Mouse (Mus musculus) midbrain, embryonic 11.5 days (tissue): ENCODE data around the gene Dusp28. TPM values are rescaled to one million over a fixed set of nuclear protein-coding genes. Genes with fewer than 3 reads are reported as not detected.

Source experiments
- ATAC-seq: fragments of 200-750 bp; cut with Nextera tagmentation; 2 replicates; pipeline ENCODE4 v1.8.0; 2017; ENCODE audit warnings: moderate TSS enrichment, moderate library complexity; ENCODE audit not compliant: low FRiP score
- DNase-seq: peaks from one replicate; pipeline ENCODE4 v3.0.0; 2015; ENCODE audit warnings: low spot score; ENCODE audit errors: missing footprints
- H3K27ac ChIP-seq: fragments of 300-500 bp; sonication (generic); 2 replicates; pipeline ENCODE4 v1.5.1; 2014; ENCODE audit warnings: low read depth, low read length
- H3K27me3 ChIP-seq: fragments of 300-500 bp; sonication (generic); 2 replicates; pipeline ENCODE4 v1.6.1; 2014; ENCODE audit warnings: mild to moderate bottlenecking, low read length, moderate library complexity, mixed read lengths; ENCODE audit not compliant: control insufficient read depth, insufficient read depth
- H3K36me3 ChIP-seq: fragments of 300-500 bp; sonication (generic); 2 replicates; pipeline ENCODE4 v1.6.1; 2014; ENCODE audit warnings: mild to moderate bottlenecking, low read length, moderate library complexity, mixed read lengths; ENCODE audit not compliant: control insufficient read depth, insufficient read depth
- H3K4me1 ChIP-seq: fragments of 300-500 bp; sonication (generic); 2 replicates; pipeline ENCODE4 v1.6.1; 2014; ENCODE audit warnings: low read length; ENCODE audit not compliant: control insufficient read depth, insufficient read depth
- H3K4me2 ChIP-seq: fragments of 300-500 bp; sonication (generic); 2 replicates; pipeline ENCODE4 v1.6.1; 2014; ENCODE audit warnings: mild to moderate bottlenecking, moderate library complexity
- H3K4me3 ChIP-seq: fragments of 300-500 bp; sonication (generic); 2 replicates; pipeline ENCODE4 v1.5.1; 2014; ENCODE audit warnings: low read depth, low read length
- H3K9ac ChIP-seq: fragments of 300-500 bp; sonication (generic); 2 replicates; pipeline ENCODE4 v1.6.1; 2014; ENCODE audit warnings: low read length
- H3K9me3 ChIP-seq: fragments of 300-500 bp; sonication (generic); 2 replicates; pipeline ENCODE4 v1.6.1; 2016; ENCODE audit warnings: low read length; ENCODE audit not compliant: control insufficient read depth
- WGBS: fragments of 180-500 bp; shearing (Covaris S2); extraction: QIAGEN DNeasy Blood & Tissue Kit; methylation state at CpG from one replicate; pipeline ENCODE4 v1.1.7; 2014; 5-methylcytosine and 5-hydroxymethylcytosine counted together
- polyA plus RNA-seq: library from polyadenylated mRNA; unstranded; fragments of >200 nt; fragmentation: Nextera tagmentation; extraction: Ambion mirVana; gene quantifications from 2 replicates; pipeline ENCODE4 v1.2.1, GENCODE M21; 2014

Dusp28 gene
- polyA plus RNA-seq, 1 experiment from 2014 or later: 11.3 TPM

DNA sequence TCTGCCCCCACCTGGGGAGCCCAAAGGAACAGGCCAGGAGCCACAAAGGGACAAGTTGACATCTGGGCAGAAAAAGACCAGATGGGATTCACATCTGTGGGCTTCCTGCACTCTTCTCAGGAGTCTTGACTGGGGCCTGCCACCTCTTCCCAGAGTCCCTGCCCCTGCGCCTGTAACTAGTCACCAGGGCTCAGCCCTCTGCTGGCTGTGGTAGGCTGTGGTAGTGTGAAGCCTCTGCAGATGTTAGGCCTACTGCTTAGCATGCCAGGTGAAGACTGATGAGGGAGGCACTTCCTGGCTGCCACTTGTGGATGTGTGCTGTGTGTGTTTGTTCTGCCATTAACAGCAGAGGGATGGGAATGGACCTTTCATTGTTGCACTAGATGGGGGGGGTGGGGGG lies 5.5 kb downstream of the Dusp28 start:
- H3K9me3 ChIP-seq: no peaks in the 10 kb centered on the region
- H3K27ac ChIP-seq: no peak overlapping the region
- peak overlapping the region; percentile 91 for H3K9ac ChIP-seq
- H3K36me3 ChIP-seq: peaks cover 2% of the 10 kb centered on the region
- DNase-seq (no peak), ATAC-seq (no peak)
- peaks cover 25% of the 10 kb centered on the region for H3K4me1 ChIP-seq
- H3K4me3 ChIP-seq: peak overlapping the region; percentile 82
- H3K4me2 ChIP-seq: peak overlapping the region; percentile 69
- 65% methylated on average over 1 of the region's 1 CpGs for WGBS
- peaks cover 7% of the 10 kb centered on the region for H3K27me3 ChIP-seq

DNA sequence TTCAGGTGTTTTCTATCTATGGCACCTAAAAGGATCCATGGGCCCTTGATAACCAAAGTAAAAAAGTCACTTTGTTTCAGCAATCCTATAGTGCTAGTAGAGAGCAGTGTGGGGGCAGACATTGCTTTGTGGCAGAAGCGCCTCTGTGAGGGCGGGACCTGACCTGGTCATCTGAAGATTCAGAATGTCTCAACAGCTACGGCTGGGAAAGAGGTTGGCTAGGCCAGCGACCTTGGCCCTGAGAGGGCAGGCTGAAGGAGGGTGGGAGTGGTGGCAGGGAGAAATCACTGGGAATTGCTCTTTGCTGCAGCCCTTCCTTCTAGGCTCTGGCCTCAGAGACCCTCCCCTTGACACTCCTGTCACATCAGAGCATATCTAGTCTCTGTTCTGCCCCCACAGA lies 7.5 kb downstream of the Dusp28 start:
- DNase-seq (no peak), ATAC-seq (no peak)
- peaks cover 21% of the 10 kb centered on the region for H3K4me1 ChIP-seq
- H3K9me3 ChIP-seq: no peaks in the 10 kb centered on the region
- no peak overlapping the region for H3K4me2 ChIP-seq
- no peak overlapping the region for H3K27ac ChIP-seq
- no peaks in the 10 kb centered on the region; the same call in 1 of the 2 replicates for H3K27me3 ChIP-seq
- H3K4me3 ChIP-seq: no peak overlapping the region
- 83% methylated on average over 4 of the region's 4 CpGs for WGBS
- peaks cover 17% of the 10 kb centered on the region for H3K36me3 ChIP-seq
- H3K9ac ChIP-seq: no peak overlapping the region

- 97% methylated on average over 11 of the region's 11 CpGs for WGBS
- Histone ChIP-seq H3K36me3 (peaks cover 23% of the 10 kb centered on the region), H3K4me3 (no peak overlapping the region), H3K27ac (no peak overlapping the region), H3K27me3 (no peaks in the 10 kb centered on the region), H3K4me2 (no peak overlapping the region), H3K9ac (no peak overlapping the region), H3K9me3 (no peaks in the 10 kb centered on the region), H3K4me1 (peaks cover 17% of the 10 kb centered on the region)
- DNase-seq (no peak), ATAC-seq (no peak)
Observed at GRCm38 (mm10) chr1:92914993-92915392, 8.2 kb downstream of the Dusp28 start.

GRCm38 (mm10) chr1:92916725-92917124 lies 9.9 kb downstream of the Dusp28 start:
- H3K4me3 ChIP-seq: no peak overlapping the region
- H3K4me1 ChIP-seq: peaks cover 12% of the 10 kb centered on the region
- H3K36me3 ChIP-seq: peaks cover 23% of the 10 kb centered on the region
- ATAC-seq: no peak
- H3K27ac ChIP-seq: no peak overlapping the region
- no peaks in the 10 kb centered on the region for H3K9me3 ChIP-seq
- H3K9ac ChIP-seq: no peak overlapping the region
- no peak overlapping the region for H3K4me2 ChIP-seq
- DNase-seq: no peak
- no peaks in the 10 kb centered on the region for H3K27me3 ChIP-seq
- 95% methylated on average over 9 of the region's 9 CpGs for WGBS

DNA sequence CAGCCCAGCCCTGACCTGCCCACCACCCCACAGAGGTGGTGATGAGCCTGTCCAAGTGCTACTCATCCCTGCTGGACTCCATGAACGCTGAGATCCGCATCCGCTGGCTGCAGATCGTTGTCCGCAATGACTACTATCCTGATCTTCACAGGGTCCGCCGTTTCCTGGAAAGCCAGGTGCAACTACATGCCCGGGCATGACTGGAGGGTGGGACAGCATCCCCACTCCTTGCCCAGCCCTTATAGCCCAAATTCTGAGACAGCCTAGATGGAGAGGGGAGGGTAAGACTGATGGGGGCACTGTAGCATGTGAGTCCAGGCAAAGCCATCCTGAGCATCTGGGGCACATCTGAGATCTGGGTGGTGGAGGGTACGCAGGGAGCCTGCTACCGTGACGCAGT lies 12.4 kb downstream of the Dusp28 start:
- 97% methylated on average over 11 of the region's 11 CpGs for WGBS
- no peaks in the 10 kb centered on the region for H3K9me3 ChIP-seq

DNA sequence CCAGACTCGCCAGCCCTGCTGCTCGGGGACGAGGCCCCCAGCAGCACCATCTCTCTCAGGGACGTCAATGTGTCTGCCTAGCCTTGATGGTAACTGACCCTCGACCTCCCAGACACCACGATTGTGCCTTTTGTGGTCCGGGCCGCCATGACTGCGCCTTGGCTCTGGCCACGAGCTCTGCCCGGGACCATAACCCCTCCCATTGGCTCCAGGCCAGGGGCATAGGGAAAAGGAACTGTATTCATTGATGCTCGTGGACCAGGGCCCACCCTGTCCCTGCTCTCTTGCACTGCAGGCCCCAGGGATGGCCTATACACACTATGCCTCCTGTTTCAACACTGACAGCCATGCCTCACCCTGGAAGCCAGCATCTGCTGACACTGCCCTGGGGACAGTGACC lies 13.0 kb downstream of the Dusp28 start:
- H3K4me3 ChIP-seq: no peak overlapping the region
- no peaks in the 10 kb centered on the region for H3K4me1 ChIP-seq
- 90% methylated on average over 12 of the region's 12 CpGs for WGBS
- no peak overlapping the region for H3K4me2 ChIP-seq
- DNase-seq: no peak
- no peaks in the 10 kb centered on the region for H3K9me3 ChIP-seq
- H3K27ac ChIP-seq: no peak overlapping the region
- no peak for ATAC-seq
- H3K27me3 ChIP-seq: no peaks in the 10 kb centered on the region
- H3K36me3 ChIP-seq: peaks cover 23% of the 10 kb centered on the region
- no peak overlapping the region for H3K9ac ChIP-seq

More for the DNA sequence above, 12.4 kb downstream of the Dusp28 start:
- no peaks in the 10 kb centered on the region for H3K4me1 ChIP-seq
- H3K4me2 ChIP-seq: no peak overlapping the region
- H3K36me3 ChIP-seq: peaks cover 23% of the 10 kb centered on the region
- no peak overlapping the region for H3K9ac ChIP-seq
- DNase-seq (no peak), ATAC-seq (no peak)
- no peak overlapping the region for H3K27ac ChIP-seq
- no peak overlapping the region for H3K4me3 ChIP-seq
- no peaks in the 10 kb centered on the region for H3K27me3 ChIP-seq

GRCm38 (mm10) chr1:92920474-92921200 lies 13.9 kb downstream of the Dusp28 start:
- H3K4me1 ChIP-seq: no peaks in the 10 kb centered on the region
- 82% methylated on average over 7 of the region's 7 CpGs for WGBS
- no peak overlapping the region for H3K9ac ChIP-seq
- H3K9me3 ChIP-seq: no peaks in the 10 kb centered on the region
- no peak for DNase-seq
- H3K36me3 ChIP-seq: peaks cover 23% of the 10 kb centered on the region
- H3K27me3 ChIP-seq: no peaks in the 10 kb centered on the region
- no peak overlapping the region for H3K4me2 ChIP-seq
- H3K4me3 ChIP-seq: no peak overlapping the region
- no peak overlapping the region for H3K27ac ChIP-seq
- no peak for ATAC-seq

GRCm38 (mm10) chr1:92921496-92921895 lies 14.7 kb downstream of the Dusp28 start:
- H3K36me3 ChIP-seq: peaks cover 23% of the 10 kb centered on the region
- no peak overlapping the region for H3K27ac ChIP-seq
- 89% methylated on average over 4 of the region's 4 CpGs for WGBS
- no peak for DNase-seq
- H3K4me2 ChIP-seq: no peak overlapping the region
- H3K27me3 ChIP-seq: no peaks in the 10 kb centered on the region
- ATAC-seq: no peak
- no peaks in the 10 kb centered on the region for H3K4me1 ChIP-seq
- no peaks in the 10 kb centered on the region for H3K9me3 ChIP-seq
- H3K4me3 ChIP-seq: no peak overlapping the region
- H3K9ac ChIP-seq: no peak overlapping the region

DNA sequence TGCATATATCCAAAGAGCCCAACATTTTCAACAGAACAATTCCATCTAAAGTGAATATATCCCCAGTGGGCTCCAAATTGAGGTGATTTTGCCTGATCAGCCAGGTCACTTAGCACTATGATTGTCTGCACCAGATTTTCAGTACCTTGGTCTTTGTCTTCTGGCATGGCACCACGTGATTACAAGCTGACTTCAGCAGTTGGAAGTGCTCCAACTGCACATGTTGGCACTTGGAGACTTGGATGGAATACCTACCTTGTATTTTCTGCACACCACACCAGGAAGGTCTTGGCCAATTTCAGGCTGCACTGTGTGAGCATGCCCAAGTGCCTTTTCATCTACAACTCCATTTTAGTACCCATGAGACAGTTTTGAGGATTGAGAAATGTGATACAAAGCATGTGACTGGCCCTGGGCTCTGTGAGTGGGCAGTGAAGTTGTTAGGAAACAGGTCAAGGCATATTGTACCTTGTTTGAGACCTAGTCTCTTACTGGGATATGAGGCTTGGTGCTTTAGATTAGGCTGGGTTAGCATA lies 23.5 kb downstream of the Dusp28 start:
- H3K9me3 ChIP-seq: no peaks in the 10 kb centered on the region
- H3K9ac ChIP-seq: no peak overlapping the region
- H3K4me1 ChIP-seq: peaks cover 7% of the 10 kb centered on the region
- no peak overlapping the region for H3K4me2 ChIP-seq
- H3K36me3 ChIP-seq: no peaks in the 10 kb centered on the region
- no peak for ATAC-seq
- WGBS: 30% methylated on average over 1 of the region's 1 CpGs
- DNase-seq: no peak
- H3K27me3 ChIP-seq: no peaks in the 10 kb centered on the region
- no peak overlapping the region for H3K4me3 ChIP-seq
- no peak overlapping the region for H3K27ac ChIP-seq
